Mouse (Mus musculus) hindbrain, postnatal 0 days (tissue): ENCODE measurements around the gene Slit1. TPM values are rescaled to one million over a fixed set of nuclear protein-coding genes. Genes with fewer than 3 reads are reported as not detected.

Experiments
- ATAC-seq: fragments of 200-750 bp; cut with Nextera tagmentation; 2 replicates; pipeline ENCODE4 v1.8.0; 2017; ENCODE audit warnings: mild to moderate bottlenecking, moderate TSS enrichment, moderate library complexity
- DNase-seq: peaks from one replicate; pipeline ENCODE4 v3.0.0-alpha.2; 2015; ENCODE audit warnings: low spot score
- H3K27ac ChIP-seq: fragments of 300-500 bp; sonication (generic); 2 replicates; pipeline ENCODE4 v1.5.1; 2014; ENCODE audit warnings: mild to moderate bottlenecking
- H3K27me3 ChIP-seq: fragments of 300-500 bp; sonication (generic); 2 replicates; pipeline ENCODE4 v1.6.1; 2014; ENCODE audit warnings: low read length, mixed read lengths; ENCODE audit not compliant: insufficient read depth
- H3K36me3 ChIP-seq: fragments of 300-500 bp; sonication (generic); 2 replicates; pipeline ENCODE4 v1.6.1; 2014; ENCODE audit warnings: low read length, mixed read lengths; ENCODE audit not compliant: insufficient read depth
- H3K4me1 ChIP-seq: fragments of 300-500 bp; sonication (generic); 2 replicates; pipeline ENCODE4 v1.6.1; 2014; ENCODE audit warnings: antibody characterized with exemption, low read length, mixed read lengths; ENCODE audit not compliant: insufficient read depth
- H3K4me2 ChIP-seq: fragments of 300-500 bp; sonication (generic); 2 replicates; pipeline ENCODE4 v1.6.1; 2014; ENCODE audit warnings: low read depth, mild to moderate bottlenecking, low read length, moderate library complexity, mixed read lengths
- H3K4me3 ChIP-seq: fragments of 300-500 bp; sonication (generic); 2 replicates; pipeline ENCODE4 v1.5.1; 2014; ENCODE audit warnings: low read length
- H3K9ac ChIP-seq: fragments of 300-500 bp; sonication (generic); replicated peaks from 2 replicates; pipeline ENCODE4 v1.6.1; 2014; ENCODE audit warnings: mild to moderate bottlenecking, low read length, moderate library complexity, mixed read lengths
- H3K9me3 ChIP-seq: fragments of 300-500 bp; sonication (generic); 2 replicates; pipeline ENCODE4 v1.6.1; 2016; ENCODE audit warnings: low read length, mixed read lengths
- CTCF ChIP-seq: IDR thresholded peaks from 2 replicates; pipeline ENCODE4 v1.5.1; 2016; ENCODE audit warnings: antibody characterized with exemption, control low read depth, low read depth
- WGBS: fragments of 180-500 bp; shearing (Covaris S2); extraction: QIAGEN DNeasy Blood & Tissue Kit; methylation state at CpG from one replicate; pipeline ENCODE4 v1.1.7; 2014; 5-methylcytosine and 5-hydroxymethylcytosine counted together
- polyA plus RNA-seq: library from polyadenylated mRNA; unstranded; fragments of >200 nt; fragmentation: Nextera tagmentation; extraction: Ambion mirVana; gene quantifications from 2 replicates; pipeline ENCODE4 v1.2.1, GENCODE M21; 2015
- total RNA-seq: library from RNA; depleted of rRNA; stranded (reverse); fragments of >200 nt; gene quantifications from 2 replicates; pipeline ENCODE4 v1.2.3, GENCODE M21; 2014; rRNA removed

Gene Slit1
- total RNA-seq, result 69.2 and 78.5 TPM in 2 replicates
- polyA plus RNA-seq, result 10.8 and 13.3 TPM in 2 replicates

- peaks cover 23% of the 10 kb centered on the region for H3K4me1 ChIP-seq
- H3K36me3 ChIP-seq, result no peaks in the 10 kb centered on the region
- H3K9me3 ChIP-seq, result no peaks in the 10 kb centered on the region
- H3K4me3 ChIP-seq, result peak within 1 kb of the TSS; percentile 62
- TF ChIP-seq CTCF, result no peak
- peak within 1 kb of the TSS; percentile 61 for H3K9ac ChIP-seq
- peak within 1 kb of the TSS; percentile 64; the same call in 1 of the 2 replicates for H3K27ac ChIP-seq
- ATAC-seq, result peak; percentile 13; the same call in 1 of the 2 replicates
- 0% methylated on average over 31 of the region's 44 CpGs for WGBS
- H3K4me2 ChIP-seq, result peak within 1 kb of the TSS; percentile 66
- DNase-seq, result peak; percentile 78
- peaks cover 9% of the 10 kb centered on the region; the same call in 1 of the 2 replicates for H3K27me3 ChIP-seq
Observed at GRCm38 (mm10) chr19:41743396-41743795, at the start of gene Slit1. Gene Slit1, minus strand, starts transcription at chr19:41743665.

GRCm38 (mm10) chr19:41792934-41793486 lies 49.5 kb upstream of the Slit1 start:
- Histone ChIP-seq H3K4me2 (no peak overlapping the region), H3K9me3 (no peaks in the 10 kb centered on the region), H3K9ac (no peak overlapping the region), H3K27me3 (no peaks in the 10 kb centered on the region), H3K36me3 (no peaks in the 10 kb centered on the region), H3K27ac (no peak overlapping the region), H3K4me1 (no peaks in the 10 kb centered on the region), H3K4me3 (no peak overlapping the region)
- ATAC-seq (no peak), DNase-seq (no peak)
- no peak for TF ChIP-seq CTCF
- WGBS, result 97% methylated on average over 1 of the region's 1 CpGs

- H3K27me3 ChIP-seq, result no peaks in the 10 kb centered on the region
- H3K4me3 ChIP-seq, result no peak overlapping the region
- no peak overlapping the region for H3K4me2 ChIP-seq
- WGBS, result 98% methylated on average over 2 of the region's 2 CpGs
- TF ChIP-seq CTCF, result peak; percentile 47
- H3K27ac ChIP-seq, result no peak overlapping the region
- no peaks in the 10 kb centered on the region for H3K9me3 ChIP-seq
- H3K9ac ChIP-seq, result no peak overlapping the region
- H3K4me1 ChIP-seq, result no peaks in the 10 kb centered on the region
- ATAC-seq, result no peak
- no peaks in the 10 kb centered on the region for H3K36me3 ChIP-seq
- DNase-seq, result no peak
Observed at GRCm38 (mm10) chr19:41791384-41791783, 47.9 kb upstream of the Slit1 start.

GRCm38 (mm10) chr19:41789110-41789961 lies 45.9 kb upstream of the Slit1 start:
- Histone ChIP-seq H3K9me3 (no peaks in the 10 kb centered on the region), H3K27ac (no peak overlapping the region), H3K27me3 (no peaks in the 10 kb centered on the region), H3K9ac (no peak overlapping the region), H3K36me3 (no peaks in the 10 kb centered on the region), H3K4me2 (no peak overlapping the region), H3K4me3 (no peak overlapping the region), H3K4me1 (no peaks in the 10 kb centered on the region)
- no peak for ATAC-seq
- TF ChIP-seq CTCF, result no peak
- DNase-seq, result no peak
- 72% methylated on average over 10 of the region's 10 CpGs for WGBS

- no peak overlapping the region for H3K4me2 ChIP-seq
- no peaks in the 10 kb centered on the region for H3K36me3 ChIP-seq
- H3K4me1 ChIP-seq, result no peaks in the 10 kb centered on the region
- 81% methylated on average over 1 of the region's 1 CpGs for WGBS
- no peak overlapping the region for H3K4me3 ChIP-seq
- ATAC-seq (no peak), DNase-seq (no peak)
- no peaks in the 10 kb centered on the region for H3K9me3 ChIP-seq
- H3K9ac ChIP-seq, result no peak overlapping the region
- no peak overlapping the region for H3K27ac ChIP-seq
- no peak for TF ChIP-seq CTCF
- H3K27me3 ChIP-seq, result no peaks in the 10 kb centered on the region
Observed at GRCm38 (mm10) chr19:41786896-41787295, 43.4 kb upstream of the Slit1 start.

- Histone ChIP-seq H3K9ac (no peak overlapping the region), H3K27ac (no peak overlapping the region), H3K4me1 (no peaks in the 10 kb centered on the region), H3K27me3 (no peaks in the 10 kb centered on the region), H3K36me3 (peaks cover 6% of the 10 kb centered on the region; the same call in 1 of the 2 replicates), H3K9me3 (no peaks in the 10 kb centered on the region), H3K4me3 (no peak overlapping the region), H3K4me2 (no peak overlapping the region)
- 82% methylated on average over 6 of the region's 6 CpGs for WGBS
- ATAC-seq, result no peak
- DNase-seq, result no peak
- TF ChIP-seq CTCF, result peak; percentile 36; the same call in 1 of the 2 replicates
Observed at GRCm38 (mm10) chr19:41777514-41777913, 34.0 kb upstream of the Slit1 start.

- WGBS, result 92% methylated on average over 7 of the region's 7 CpGs
- ATAC-seq (no peak), DNase-seq (no peak)
- no peak overlapping the region for H3K9ac ChIP-seq
- no peak for TF ChIP-seq CTCF
- H3K4me1 ChIP-seq, result no peaks in the 10 kb centered on the region
- no peak overlapping the region for H3K27ac ChIP-seq
- H3K4me3 ChIP-seq, result no peak overlapping the region
- H3K9me3 ChIP-seq, result no peaks in the 10 kb centered on the region
- peaks cover 6% of the 10 kb centered on the region; the same call in 1 of the 2 replicates for H3K36me3 ChIP-seq
- no peaks in the 10 kb centered on the region for H3K27me3 ChIP-seq
- no peak overlapping the region for H3K4me2 ChIP-seq
Observed at GRCm38 (mm10) chr19:41768711-41769110, 25.2 kb upstream of the Slit1 start.
